Mouse (Mus musculus) retina, postnatal 1 day (tissue): ENCODE results near the gene Agap2.
"Not testable (repeated sequence)": the region's sequence is repeated elsewhere in the genome, so short reads cannot be mapped to it uniquely, and the experiment has no call there.

Source experiments
- DNase-seq: peaks from one replicate; pipeline ENCODE4 v3.0.0-alpha.2; 2012

Gene Agap2

DNA sequence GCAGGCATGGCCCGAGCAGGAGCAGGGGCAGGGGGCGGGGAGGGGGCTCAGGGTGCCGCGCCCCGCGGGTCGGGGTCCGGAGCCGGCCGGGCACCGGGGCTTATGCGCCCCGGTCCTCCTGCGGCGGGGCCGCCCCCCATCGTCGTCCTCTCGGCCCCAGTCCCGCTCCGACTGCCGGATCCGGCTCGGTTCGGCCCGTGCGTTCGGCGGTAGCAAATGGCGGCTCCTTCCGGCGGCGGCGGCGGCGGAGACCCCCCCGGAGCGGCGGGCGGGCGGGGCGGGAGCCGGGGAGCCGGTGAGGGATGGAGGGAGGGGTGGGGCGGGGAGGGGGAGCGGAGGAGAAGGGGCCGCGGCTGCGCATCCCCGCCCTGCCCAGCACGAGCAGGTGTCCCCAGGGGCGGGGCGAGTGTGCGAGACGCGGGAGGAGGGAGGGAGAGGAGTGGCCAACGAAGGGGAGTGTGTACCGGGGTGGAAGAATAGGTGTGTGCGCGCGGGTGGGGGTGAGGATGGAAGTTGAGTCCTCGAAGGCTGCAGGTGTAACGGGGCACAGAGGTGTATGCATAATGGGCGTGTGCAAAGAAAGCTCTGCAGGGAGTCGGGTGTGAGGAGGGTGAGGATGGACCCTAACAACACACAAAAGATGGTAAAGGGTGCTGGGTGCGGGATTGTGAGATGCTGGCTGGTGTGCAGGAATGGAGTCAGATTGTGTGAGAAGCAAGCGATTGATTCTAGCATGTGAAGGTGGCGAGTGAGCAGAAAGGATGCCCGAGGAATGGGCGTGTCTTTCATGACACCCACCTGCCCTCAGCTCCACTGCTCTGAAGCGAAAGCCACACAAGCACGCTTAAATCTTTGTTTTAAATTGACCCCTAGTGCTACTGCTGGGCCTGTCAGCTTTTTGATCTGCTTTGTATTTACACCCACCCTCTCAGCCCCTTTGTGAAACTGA, 14.8 kb upstream of the Agap2 start, which contains the start of gene March9:
Gene March9, minus strand, starts transcription at position 217 of the 949 bp plus-strand sequence.
- peak; percentile 86 for DNase-seq

DNA sequence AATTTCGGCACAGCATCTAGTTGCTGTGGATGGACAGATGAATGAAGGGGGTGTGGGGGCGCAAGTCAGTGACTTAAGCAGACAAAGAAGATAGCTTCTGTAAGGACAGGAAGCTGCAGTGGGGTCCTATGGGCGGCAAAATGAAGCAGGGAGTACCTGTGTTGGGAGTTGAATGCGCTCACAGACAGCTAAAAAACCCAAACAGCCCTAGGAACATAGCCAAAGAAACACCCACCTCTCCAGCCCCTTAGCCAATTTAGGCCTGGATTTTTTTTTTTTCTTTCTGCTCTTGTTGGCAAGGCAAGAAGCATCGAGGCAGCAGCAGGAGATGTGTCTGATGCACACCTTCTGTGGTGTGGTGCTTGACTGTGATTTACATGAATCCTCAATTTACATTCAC, 14.0 kb upstream of the Agap2 start:
- DNase-seq: no peak

DNA sequence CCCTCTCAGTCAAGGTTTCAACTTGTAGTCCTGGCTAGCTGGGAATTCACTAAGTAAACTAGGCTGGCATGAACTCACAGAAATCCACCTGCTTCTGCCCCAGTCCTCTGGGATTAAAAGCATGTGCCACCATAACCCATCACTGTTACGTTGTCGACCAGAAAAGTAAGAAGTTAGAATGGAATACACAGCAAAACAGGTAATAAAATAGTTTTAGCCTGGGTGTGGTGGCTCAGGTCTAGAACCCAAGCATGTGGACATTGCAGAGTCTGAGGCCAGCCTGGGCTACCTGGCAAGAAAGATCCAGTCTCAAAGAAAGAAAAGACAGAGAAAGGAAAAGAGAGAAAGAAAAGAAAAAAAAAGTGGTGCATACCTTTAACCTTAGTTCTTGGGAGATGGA, 13.6 kb upstream of the Agap2 start:
- no peak for DNase-seq

DNA sequence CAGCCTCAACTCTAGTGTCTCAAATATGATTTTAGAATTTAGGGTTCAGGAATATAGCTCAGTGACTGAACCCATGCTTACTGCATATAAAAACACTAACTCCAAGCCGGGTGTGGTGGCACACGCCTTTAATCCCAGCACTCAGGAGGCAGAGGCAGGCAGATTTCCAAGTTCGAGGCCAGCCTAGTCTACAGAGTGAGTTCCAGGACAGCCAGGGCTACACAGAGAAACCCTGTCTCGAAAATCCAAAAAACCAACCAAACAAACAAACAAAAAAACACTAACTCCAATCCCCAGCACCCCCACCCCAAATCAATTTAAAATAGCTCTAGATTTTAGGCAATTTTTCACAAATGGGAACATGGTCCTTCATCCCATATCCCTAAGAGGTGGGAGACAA, 13.0 kb upstream of the Agap2 start:
- DNase-seq: not testable (repeated sequence)

DNA sequence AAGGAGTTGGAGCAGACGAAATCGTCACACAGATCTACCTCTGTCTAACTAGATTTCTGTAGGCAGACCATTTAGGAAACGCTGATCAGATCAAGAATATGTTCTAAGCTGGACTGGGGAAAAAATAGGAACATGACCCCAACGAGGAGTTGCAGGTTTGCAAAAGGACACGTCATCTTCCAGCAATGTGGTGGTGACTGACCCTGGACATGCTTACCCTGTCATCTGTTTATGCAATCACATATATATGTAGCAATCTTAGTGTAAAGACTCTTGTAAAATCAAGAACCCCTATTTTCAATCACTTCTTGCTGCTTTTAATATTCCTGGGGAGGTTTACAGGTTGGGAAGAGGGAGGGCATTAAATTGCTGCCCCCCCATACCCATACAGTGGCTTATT, 12.6 kb upstream of the Agap2 start:
- DNase-seq: no peak

DNA sequence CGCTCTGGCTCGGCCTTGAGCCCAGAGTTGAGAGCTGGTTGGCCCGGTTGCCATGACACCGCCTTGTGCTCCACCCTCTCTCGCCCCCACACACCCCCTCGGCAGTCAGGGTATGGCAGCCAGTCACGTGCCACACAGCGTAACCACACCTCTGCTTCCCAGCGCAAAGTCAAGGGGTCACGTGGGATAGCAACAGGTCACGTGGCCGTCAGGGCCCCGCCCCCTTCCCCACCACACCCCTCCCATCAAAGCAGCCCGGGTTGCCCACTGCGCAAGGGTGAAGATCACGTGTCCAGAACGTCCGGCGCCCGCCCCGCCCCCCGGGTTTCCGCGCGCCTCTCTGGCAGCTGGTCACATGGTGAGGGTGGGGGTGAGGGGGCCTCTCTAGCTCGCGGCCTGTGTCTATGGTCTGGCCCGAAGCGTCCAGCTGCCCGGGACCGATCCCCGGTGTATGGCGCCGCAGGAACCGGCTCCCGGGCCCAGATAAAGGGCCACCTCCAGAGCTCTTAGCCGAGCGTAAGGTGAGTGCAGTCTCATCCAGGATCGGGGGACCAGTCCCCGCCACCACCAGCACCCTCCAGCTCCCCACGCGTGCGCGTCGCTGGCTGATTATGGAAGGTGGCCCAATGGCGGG, 11.7 kb upstream of the Agap2 start, which contains the start of gene Cdk4:
Gene Cdk4, plus strand, starts transcription at position 296 of the 634 bp plus-strand sequence.
- peak; percentile 100 for DNase-seq

DNA sequence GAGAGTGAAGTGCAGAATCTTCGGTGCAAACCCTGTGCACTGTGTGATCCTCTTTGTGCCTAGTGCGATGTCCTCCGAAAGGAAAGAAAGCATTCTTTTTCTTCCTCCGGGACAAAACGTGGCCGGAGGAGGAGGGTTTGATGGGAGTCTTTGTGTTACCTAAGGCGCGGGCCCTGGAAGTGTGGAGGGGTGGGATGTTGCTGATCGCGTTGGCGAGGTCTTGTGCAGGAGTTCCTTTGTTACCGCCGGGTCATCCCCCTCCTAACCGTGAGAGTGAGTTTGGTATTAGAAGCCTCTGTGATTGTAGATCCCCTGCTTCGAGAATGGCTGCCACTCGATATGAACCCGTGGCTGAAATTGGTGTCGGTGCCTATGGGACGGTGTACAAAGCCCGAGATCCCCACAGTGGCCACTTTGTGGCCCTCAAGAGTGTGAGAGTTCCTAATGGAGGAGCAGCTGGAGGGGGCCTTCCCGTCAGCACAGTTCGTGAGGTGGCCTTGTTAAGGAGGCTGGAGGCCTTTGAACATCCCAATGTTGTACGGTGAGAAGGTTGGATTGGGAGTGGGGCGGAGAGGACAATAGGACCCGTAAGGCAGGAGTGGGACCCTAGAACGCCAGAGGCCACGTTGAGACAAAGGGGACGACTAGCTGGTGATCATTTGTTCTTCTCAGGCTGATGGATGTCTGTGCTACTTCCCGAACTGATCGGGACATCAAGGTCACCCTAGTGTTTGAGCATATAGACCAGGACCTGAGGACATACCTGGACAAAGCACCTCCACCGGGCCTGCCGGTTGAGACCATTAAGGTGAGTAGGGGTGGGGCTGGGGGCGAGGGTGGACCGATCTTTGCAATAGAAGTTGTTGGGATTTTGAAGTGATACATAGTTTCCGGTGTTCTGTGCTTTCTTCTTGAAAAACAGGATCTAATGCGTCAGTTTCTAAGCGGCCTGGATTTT, 10.9 kb upstream of the Agap2 start:
- DNase-seq: no peak

DNA sequence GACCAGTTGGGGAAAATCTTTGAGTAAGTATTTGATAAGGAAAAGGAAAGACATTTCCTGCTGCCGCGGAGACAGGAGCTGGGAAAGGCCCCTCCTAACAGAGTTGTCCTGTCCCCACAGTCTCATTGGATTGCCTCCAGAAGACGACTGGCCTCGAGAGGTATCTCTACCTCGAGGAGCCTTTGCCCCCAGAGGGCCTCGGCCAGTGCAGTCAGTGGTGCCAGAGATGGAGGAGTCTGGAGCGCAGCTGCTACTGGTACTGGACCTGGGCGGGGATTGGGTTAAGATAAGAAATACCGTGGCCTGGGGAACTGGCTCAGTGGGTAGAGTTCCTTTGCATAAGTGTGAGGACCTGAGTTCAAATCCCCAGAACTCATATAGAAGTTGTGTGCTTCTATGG, 9.1 kb upstream of the Agap2 start:
- DNase-seq: no peak

DNA sequence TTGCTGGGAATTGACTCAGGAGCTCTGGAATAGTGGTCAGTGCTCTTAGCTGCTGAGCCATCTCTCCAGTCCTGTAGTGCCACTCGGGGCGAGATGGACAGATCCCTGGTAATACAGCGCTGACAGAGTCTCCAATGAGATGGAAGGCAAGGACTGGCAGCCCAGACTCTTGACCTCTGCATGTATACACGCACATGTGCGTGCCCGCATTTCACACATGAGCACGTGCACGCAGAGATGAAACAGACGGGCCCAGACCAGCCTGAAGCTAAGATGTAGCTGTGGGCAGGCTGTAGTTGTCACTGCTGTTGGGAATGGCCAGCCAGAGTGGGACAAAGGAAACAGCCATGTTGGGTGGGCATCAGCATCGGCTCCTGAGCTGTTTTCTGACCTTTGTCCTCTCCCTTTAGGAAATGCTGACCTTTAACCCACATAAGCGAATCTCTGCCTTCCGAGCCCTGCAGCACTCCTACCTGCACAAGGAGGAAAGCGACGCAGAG, 8.5 kb upstream of the Agap2 start:
- no peak for DNase-seq

DNA sequence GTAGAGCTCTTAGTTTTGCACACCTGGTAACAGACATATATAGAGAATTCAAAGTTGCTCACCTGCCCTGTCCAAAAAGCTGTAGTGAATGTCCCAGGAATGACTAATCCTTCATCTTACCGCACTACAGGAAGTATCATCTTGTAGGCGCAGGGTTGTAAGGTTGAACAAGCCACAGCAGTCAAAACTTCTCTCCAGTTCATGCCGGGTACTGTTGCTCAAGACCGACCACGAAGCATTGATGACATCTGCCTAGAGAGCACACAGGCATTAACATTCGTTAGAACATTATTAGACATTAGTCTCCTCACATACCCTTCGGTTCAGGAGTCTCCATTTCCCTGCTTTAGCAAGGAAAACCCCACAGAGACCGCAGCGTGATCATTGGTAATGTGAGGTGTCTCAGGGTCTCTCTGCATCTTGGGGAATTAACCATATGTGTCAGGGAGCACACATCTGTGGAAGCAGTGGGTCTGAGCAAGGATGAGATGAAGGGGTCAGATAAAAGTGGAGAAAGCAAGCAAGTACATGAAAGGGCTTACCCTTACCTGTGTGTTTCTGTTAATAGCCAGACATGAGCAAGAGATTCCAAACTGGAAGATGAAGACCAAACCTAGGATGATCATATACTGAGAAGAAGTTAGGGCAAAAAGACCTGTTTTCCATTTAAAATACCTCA, 6.6 kb upstream of the Agap2 start:
- no peak for DNase-seq

DNA sequence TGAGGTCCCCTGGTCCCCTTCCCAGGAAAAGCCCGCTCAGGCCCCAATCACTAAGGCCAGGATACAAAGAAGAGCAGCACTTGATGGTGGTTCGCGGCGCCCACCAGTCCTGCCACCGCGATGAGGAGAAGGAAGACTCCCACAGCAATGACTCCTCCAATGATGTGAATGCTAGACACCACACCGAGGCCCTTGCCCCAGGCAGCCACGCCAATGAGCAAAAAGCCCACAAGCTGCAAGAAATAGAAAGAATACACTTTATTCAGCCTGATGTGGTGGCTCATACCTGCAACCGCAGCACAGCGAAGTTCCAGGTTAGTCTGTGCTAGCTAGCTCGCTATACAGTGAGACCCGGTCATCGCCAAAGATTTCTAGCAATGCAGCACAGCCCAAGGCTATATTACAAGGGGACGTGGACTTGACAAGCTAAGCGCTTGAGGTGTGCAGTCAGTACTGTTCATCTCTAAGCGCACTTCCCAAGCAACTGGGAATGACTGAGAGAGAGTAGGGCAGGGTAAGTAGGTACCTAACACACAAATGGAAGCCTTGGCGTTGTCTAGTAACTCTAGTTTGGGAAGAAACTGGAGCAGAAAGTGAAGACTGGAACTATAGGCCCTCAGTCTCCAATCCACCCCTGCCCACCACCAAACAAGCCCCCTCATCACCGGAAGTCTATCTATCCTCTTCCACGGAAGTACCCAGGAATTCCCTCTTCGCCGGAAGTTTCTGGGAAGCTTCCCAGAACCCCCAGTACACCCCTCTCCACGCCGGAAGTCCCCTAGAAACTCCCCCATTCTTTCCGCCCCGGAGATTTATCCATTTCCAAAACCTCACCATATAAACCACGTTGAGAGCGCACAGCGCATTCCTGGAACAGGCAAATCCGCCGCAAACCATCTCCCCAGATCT, 5.5 kb upstream of the Agap2 start:
- DNase-seq: no peak

DNA sequence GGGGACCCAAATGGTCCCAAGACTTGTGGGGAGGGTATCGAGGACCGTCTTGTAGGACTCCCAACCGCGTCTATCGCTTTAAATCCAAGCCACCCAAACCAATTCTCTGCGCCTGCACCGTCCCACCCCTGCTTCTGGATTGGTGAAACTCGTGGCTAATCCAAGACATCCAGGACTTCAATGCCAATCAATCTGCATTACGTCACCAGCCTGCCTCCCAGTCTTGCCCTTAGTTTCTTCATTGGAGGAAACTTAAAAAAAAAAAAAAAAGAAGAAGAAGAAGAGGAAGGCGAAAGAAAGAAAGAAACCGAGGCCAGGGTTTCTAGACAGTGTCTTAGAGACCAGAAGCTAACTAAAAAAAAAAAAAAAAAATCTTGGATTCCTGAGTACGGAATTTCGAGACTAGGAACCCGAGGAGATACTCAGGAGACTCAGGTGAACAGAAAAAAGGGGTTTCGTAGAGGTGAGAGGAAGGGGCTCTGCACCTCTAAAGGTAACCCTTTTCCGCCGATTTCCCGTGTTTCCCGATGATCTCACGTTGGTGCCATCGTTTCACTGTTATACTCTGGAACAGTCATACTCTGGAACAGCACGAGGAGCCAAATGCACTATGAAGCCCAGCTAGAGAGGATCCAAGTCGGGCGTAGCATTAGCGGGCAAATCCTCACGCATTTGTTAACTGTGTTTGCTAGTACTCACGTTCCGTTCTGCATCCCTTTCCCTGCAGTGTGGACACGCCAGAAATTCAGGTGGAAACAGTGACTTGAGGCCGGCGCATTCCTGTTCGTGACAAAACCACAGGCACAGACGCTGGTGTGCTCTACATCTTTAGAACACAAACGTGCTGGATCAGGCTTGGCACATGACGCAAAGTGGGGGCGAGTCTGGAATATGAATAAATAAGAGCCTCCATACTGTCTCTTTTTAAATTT, 4.6 kb upstream of the Agap2 start, which contains the start of gene Tspan31:
Gene Tspan31, minus strand, starts transcription at position 75 of the 932 bp plus-strand sequence.
- peak; percentile 97 for DNase-seq

DNA sequence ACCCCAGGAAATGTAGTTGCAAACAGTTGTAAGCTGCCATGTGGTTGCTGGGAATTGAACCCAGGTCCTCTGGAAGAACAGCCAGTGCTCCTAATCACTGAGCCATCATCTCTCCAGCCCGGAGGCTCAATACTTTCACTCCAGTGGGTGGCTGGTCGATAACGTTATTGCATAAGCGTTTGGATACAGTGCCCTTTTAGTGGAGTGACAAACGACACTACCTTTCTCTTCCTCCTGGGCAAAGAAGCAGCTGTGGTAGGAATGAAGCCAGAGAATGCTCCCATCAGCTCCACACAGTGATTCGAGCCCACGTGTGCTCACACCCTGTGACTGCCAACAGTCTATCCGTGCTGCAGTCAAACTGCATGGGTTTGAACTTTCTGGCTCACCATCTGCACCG, 3.9 kb upstream of the Agap2 start:
- DNase-seq: no peak

DNA sequence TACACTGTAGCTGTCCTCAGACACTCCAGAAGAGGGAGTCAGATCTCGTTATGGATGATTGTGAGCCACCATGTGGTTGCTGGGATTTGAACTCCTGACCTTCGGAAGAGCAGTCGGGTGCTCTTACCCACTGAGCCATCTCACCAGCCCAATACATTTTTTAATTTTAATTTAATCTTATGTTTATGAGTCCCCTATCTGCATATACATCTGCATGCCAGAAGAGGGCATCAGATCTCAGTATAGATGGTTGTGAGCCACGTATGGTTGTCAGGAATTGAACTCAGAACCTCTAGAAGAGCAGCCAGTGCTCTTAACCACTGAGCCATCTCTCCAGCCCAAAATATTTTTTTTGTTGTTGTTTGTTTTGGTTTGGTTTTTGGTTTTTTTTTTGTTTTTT, 2.8 kb upstream of the Agap2 start:
- not testable (repeated sequence) for DNase-seq

DNA sequence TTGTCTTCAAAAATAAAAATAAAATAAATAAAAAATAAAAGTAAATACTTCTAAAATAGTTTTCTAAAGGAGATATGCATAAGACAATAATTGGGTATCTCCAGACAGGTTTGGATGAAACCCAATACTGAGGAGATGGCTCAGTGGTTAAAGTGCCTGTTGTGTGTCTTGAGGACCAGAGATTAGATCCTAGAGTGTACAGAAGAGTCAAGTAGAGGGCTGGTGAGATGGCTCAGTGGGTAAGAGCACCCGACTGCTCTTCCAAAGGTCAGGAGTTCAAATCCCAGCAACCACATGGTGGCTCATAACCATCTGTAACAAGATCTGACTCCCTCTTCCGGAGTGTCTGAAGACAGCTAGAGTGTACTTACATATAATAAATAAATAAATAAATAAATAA, 2.1 kb upstream of the Agap2 start:
- DNase-seq: not testable (repeated sequence)

DNA sequence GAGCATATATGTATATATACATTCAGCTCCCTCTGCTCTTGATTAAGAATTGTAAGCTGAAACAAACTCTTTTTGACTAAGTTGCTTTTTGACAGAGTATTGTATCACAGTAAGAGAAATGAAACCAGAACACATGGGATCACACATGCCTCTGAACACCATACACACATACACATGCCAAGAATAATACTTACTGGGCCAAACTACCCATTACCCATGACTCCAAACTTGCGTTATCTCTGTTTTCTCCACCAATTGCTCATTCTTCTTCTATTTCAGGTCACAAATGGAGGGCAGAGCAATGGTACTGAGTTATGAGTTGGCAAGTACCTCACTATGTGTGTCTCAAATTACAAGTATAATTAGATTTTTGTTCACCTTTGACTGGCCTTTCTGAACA, 1.1 kb upstream of the Agap2 start:
- DNase-seq: no peak

DNA sequence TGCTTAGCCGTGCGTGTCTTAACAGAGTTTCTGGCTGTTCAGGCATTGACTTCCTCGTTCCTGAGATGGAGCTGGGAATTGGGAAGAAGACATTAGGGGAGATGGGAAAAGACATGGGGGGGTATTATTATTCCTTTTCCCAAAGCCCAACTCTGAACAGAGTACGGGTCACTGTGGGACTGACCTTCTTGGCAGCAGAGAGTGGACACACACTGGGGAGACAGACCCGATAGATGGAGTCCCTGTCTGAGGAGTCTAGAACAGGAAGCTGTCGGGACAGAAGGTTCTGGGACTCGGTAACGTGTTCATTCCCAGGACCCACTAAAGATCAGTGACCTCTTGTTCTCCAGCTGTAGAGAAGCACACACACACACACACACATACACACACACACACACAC, 567 bp downstream of the Agap2 start:
- no peak for DNase-seq

DNA sequence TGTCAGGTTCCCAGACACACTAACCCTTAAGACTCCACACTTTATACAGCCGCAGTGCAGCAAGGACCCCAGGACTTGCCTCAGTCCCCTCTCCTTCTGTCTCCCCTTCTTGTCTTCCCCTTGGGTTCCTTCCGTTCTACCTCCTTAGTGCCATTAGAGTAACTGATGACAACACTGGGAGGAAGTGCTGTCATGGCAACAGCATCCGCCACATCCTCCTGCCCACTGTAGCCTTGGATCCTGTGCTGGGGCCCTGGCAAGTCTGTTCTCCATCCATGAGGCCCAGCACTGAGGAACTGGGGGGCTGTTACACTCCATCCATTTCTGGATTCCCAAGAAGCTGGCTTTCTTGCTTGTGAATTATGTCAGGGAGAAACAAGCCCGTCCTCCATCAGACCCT, 998 bp downstream of the Agap2 start:
- DNase-seq: no peak

DNA sequence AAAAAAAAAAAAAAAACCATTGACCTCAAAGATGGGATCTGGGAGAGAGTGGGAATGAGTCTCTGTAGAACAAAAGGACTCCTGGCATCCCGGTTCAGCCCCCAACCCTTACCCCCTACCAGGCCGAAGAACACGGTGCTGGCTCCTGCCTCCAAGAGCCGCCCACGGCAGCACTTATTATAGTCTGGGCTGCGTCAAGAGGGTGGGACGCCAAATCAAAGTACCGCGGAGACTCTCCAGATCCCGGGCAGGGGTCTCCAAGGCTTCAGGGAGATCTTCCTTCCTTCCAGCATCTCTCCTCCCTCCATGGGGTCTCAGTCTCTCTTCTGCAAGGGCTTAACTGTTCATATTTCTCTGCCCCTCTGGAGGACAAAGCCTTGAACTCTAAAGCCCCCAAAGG, 2.4 kb downstream of the Agap2 start:
- no peak for DNase-seq
